Mouse (Mus musculus) lung, postnatal 0 days (tissue): ENCODE measurements around the gene Alb. TPM values are rescaled to one million over a fixed set of nuclear protein-coding genes. Genes with fewer than 3 reads are reported as not detected.

Source experiments
- ATAC-seq: fragments of 200-750 bp; cut with Nextera tagmentation; 2 replicates; pipeline ENCODE4 v1.8.0; 2017; ENCODE audit warnings: moderate library complexity
- DNase-seq: peaks from one replicate; pipeline ENCODE4 v3.0.0-alpha.2; 2016; ENCODE audit warnings: low spot score
- H3K27ac ChIP-seq: fragments of 300-500 bp; sonication (generic); 2 replicates; pipeline ENCODE4 v1.5.1; 2014; ENCODE audit warnings: antibody characterized with exemption, mild to moderate bottlenecking, low read length, mixed read lengths
- H3K27me3 ChIP-seq: fragments of 300-500 bp; sonication (generic); replicated peaks from 2 replicates; pipeline ENCODE4 v1.6.1; 2014; ENCODE audit warnings: low read length, mixed read lengths; ENCODE audit not compliant: insufficient read depth
- H3K36me3 ChIP-seq: fragments of 300-500 bp; sonication (generic); 2 replicates; pipeline ENCODE4 v1.6.1; 2014; ENCODE audit warnings: low read length, mixed read lengths; ENCODE audit not compliant: insufficient read depth
- H3K4me1 ChIP-seq: fragments of 300-500 bp; sonication (generic); 2 replicates; pipeline ENCODE4 v1.6.1; 2014; ENCODE audit warnings: antibody characterized with exemption, low read depth, low read length, mixed read lengths; ENCODE audit not compliant: insufficient read depth
- H3K4me2 ChIP-seq: fragments of 300-500 bp; sonication (generic); replicated peaks from 2 replicates; pipeline ENCODE4 v1.6.1; 2014; ENCODE audit warnings: low read depth, mild to moderate bottlenecking, low read length, moderate library complexity, mixed read lengths
- H3K4me3 ChIP-seq: fragments of 300-500 bp; sonication (generic); 2 replicates; pipeline ENCODE4 v1.5.1; 2014; ENCODE audit warnings: low read depth, low read length
- H3K9ac ChIP-seq: fragments of 300-500 bp; sonication (generic); replicated peaks from 2 replicates; pipeline ENCODE4 v1.6.1; 2014; ENCODE audit warnings: low read depth, mild to moderate bottlenecking
- H3K9me3 ChIP-seq: fragments of 300-500 bp; sonication (generic); 2 replicates; pipeline ENCODE4 v1.6.1; 2016; ENCODE audit warnings: low read length, mixed read lengths
- CTCF ChIP-seq: IDR thresholded peaks from 2 replicates; pipeline ENCODE4 v1.5.1; 2016; ENCODE audit warnings: antibody characterized with exemption, mild to moderate bottlenecking
- EP300 ChIP-seq: IDR thresholded peaks from 2 replicates; pipeline ENCODE4 v1.6.1; 2016; ENCODE audit warnings: antibody characterized with exemption, mild to moderate bottlenecking, control low read depth
- WGBS: fragments of 180-500 bp; shearing (Covaris S2); extraction: QIAGEN DNeasy Blood & Tissue Kit; methylation state at CpG from one replicate; pipeline ENCODE4 v1.1.7; 2014; 5-methylcytosine and 5-hydroxymethylcytosine counted together
- polyA plus RNA-seq: library from polyadenylated mRNA; unstranded; fragments of >200 nt; fragmentation: Nextera tagmentation; extraction: Ambion mirVana; gene quantifications from 2 replicates; pipeline ENCODE4 v1.2.1, GENCODE M21; 2015

Alb gene
- polyA plus RNA-seq, 1 experiment from 2014 or later, result 3.2 TPM

- TF ChIP-seq CTCF (no peak), EP300 (no peak)
- no peak overlapping the region for H3K9ac ChIP-seq
- 38% methylated on average over 4 of the region's 4 CpGs for WGBS
- H3K4me1 ChIP-seq, result no peaks in the 10 kb centered on the region
- H3K27ac ChIP-seq, result no peak overlapping the region
- no peaks in the 10 kb centered on the region for H3K9me3 ChIP-seq
- DNase-seq (no peak), ATAC-seq (no peak)
- no peaks in the 10 kb centered on the region for H3K36me3 ChIP-seq
- no peak overlapping the region for H3K4me3 ChIP-seq
- H3K4me2 ChIP-seq, result no peak overlapping the region
- no peaks in the 10 kb centered on the region for H3K27me3 ChIP-seq
Observed at GRCm38 (mm10) chr5:90439157-90439556, 21.5 kb upstream of the Alb start.

GRCm38 (mm10) chr5:90447577-90447976, 13.1 kb upstream of the Alb start:
- Histone ChIP-seq H3K9me3 (no peaks in the 10 kb centered on the region), H3K27ac (no peak overlapping the region), H3K4me3 (no peak overlapping the region), H3K27me3 (no peaks in the 10 kb centered on the region), H3K9ac (no peak overlapping the region), H3K36me3 (no peaks in the 10 kb centered on the region), H3K4me2 (no peak overlapping the region), H3K4me1 (no peaks in the 10 kb centered on the region)
- DNase-seq (no peak), ATAC-seq (no peak)
- no peak for TF ChIP-seq EP300
- no peak for TF ChIP-seq CTCF
- WGBS, result 62% methylated on average over 3 of the region's 3 CpGs

GRCm38 (mm10) chr5:90449961-90450360, 10.7 kb upstream of the Alb start:
- H3K9ac ChIP-seq, result no peak overlapping the region
- no peak for TF ChIP-seq CTCF
- no peak for TF ChIP-seq EP300
- no peaks in the 10 kb centered on the region for H3K36me3 ChIP-seq
- no peaks in the 10 kb centered on the region for H3K27me3 ChIP-seq
- no peaks in the 10 kb centered on the region for H3K4me1 ChIP-seq
- H3K9me3 ChIP-seq, result no peaks in the 10 kb centered on the region
- ATAC-seq (no peak), DNase-seq (no peak)
- no peak overlapping the region for H3K4me2 ChIP-seq
- 67% methylated on average over 5 of the region's 5 CpGs for WGBS
- H3K27ac ChIP-seq, result no peak overlapping the region
- no peak overlapping the region for H3K4me3 ChIP-seq

- H3K9ac ChIP-seq, result no peak overlapping the region
- no peak overlapping the region for H3K4me2 ChIP-seq
- DNase-seq (no peak), ATAC-seq (no peak)
- no peak overlapping the region for H3K4me3 ChIP-seq
- H3K4me1 ChIP-seq, result no peaks in the 10 kb centered on the region
- 56% methylated on average over 4 of the region's 4 CpGs for WGBS
- H3K27me3 ChIP-seq, result no peaks in the 10 kb centered on the region
- TF ChIP-seq EP300 (no peak), CTCF (no peak)
- no peaks in the 10 kb centered on the region for H3K9me3 ChIP-seq
- no peak overlapping the region for H3K27ac ChIP-seq
- H3K36me3 ChIP-seq, result no peaks in the 10 kb centered on the region
Observed at GRCm38 (mm10) chr5:90452711-90453110, 8.0 kb upstream of the Alb start.

- no peaks in the 10 kb centered on the region for H3K4me1 ChIP-seq
- H3K9ac ChIP-seq, result no peak overlapping the region
- no peaks in the 10 kb centered on the region for H3K36me3 ChIP-seq
- H3K27me3 ChIP-seq, result no peaks in the 10 kb centered on the region
- H3K27ac ChIP-seq, result no peak overlapping the region
- no peaks in the 10 kb centered on the region for H3K9me3 ChIP-seq
- ATAC-seq (no peak), DNase-seq (no peak)
- no peak overlapping the region for H3K4me3 ChIP-seq
- H3K4me2 ChIP-seq, result no peak overlapping the region
- WGBS, result 75% methylated on average over 1 of the region's 1 CpGs
- no peak for TF ChIP-seq EP300
Observed at GRCm38 (mm10) chr5:90457241-90457640, 3.5 kb upstream of the Alb start.

- Histone ChIP-seq H3K27me3 (no peaks in the 10 kb centered on the region), H3K4me2 (no peak overlapping the region), H3K4me1 (no peaks in the 10 kb centered on the region), H3K36me3 (no peaks in the 10 kb centered on the region), H3K9ac (no peak overlapping the region), H3K4me3 (no peak overlapping the region), H3K9me3 (no peaks in the 10 kb centered on the region), H3K27ac (no peak overlapping the region)
- TF ChIP-seq EP300 (no peak), CTCF (no peak)
- ATAC-seq (no peak), DNase-seq (peak; percentile 32)
- 31% methylated on average over 5 of the region's 5 CpGs for WGBS
Observed at GRCm38 (mm10) chr5:90458727-90459126, 2.0 kb upstream of the Alb start.

GRCm38 (mm10) chr5:90466806-90467205, 6.1 kb downstream of the Alb start:
- Histone ChIP-seq H3K4me3 (no peak overlapping the region), H3K36me3 (no peaks in the 10 kb centered on the region), H3K27me3 (no peaks in the 10 kb centered on the region), H3K9ac (no peak overlapping the region), H3K4me1 (no peaks in the 10 kb centered on the region), H3K27ac (no peak overlapping the region), H3K4me2 (no peak overlapping the region), H3K9me3 (no peaks in the 10 kb centered on the region)
- 54% methylated on average over 4 of the region's 4 CpGs for WGBS
- ATAC-seq (no peak), DNase-seq (peak; percentile 18)
- TF ChIP-seq EP300 (no peak), CTCF (no peak)
